Mouse (Mus musculus) testis, adult 2 months (tissue): Measurements from ENCODE around the gene Lysmd2. TPM values are rescaled to one million over a fixed set of nuclear protein-coding genes. Genes with fewer than 3 reads are reported as not detected.

Experiments
- H3K27ac ChIP-seq: fragments of 200-500 bp; 2 replicates; pipeline ENCODE4 v1.5.1; 2012; ENCODE audit warnings: low read depth, low read length; ENCODE audit not compliant: control insufficient read depth, insufficient read depth
- H3K27me3 ChIP-seq: fragments of 200-500 bp; 2 replicates; pipeline ENCODE4 v1.6.1; 2012; ENCODE audit warnings: mild to moderate bottlenecking, low read length, moderate library complexity; ENCODE audit not compliant: control insufficient read depth, insufficient read depth
- H3K36me3 ChIP-seq: fragments of 200-500 bp; 2 replicates; pipeline ENCODE4 v1.6.1; 2012; ENCODE audit warnings: mild to moderate bottlenecking, low read length; ENCODE audit not compliant: control insufficient read depth, insufficient read depth
- H3K4me1 ChIP-seq: fragments of 200-500 bp; 2 replicates; pipeline ENCODE4 v1.6.1; 2012; ENCODE audit warnings: low read length; ENCODE audit not compliant: control insufficient read depth, insufficient read depth
- H3K4me3 ChIP-seq: fragments of 200-500 bp; 2 replicates; pipeline ENCODE4 v1.5.1; 2012; ENCODE audit warnings: low read depth, mild to moderate bottlenecking, low read length, moderate library complexity, mixed read lengths; ENCODE audit not compliant: control insufficient read depth
- CTCF ChIP-seq: fragments of 200-500 bp; IDR thresholded peaks from 2 replicates; pipeline ENCODE4 v1.5.1; 2012; ENCODE audit warnings: low read depth, mild to moderate bottlenecking, inconsistent platforms, low read length, moderate library complexity; ENCODE audit not compliant: control insufficient read depth, insufficient read depth, insufficient replicate concordance
- POLR2A ChIP-seq: fragments of 200-500 bp; IDR thresholded peaks from 2 replicates; pipeline ENCODE4 v1.6.1; 2012; ENCODE audit warnings: low read depth, mild to moderate bottlenecking, inconsistent platforms, low read length, moderate library complexity; ENCODE audit not compliant: control insufficient read depth
- polyA plus RNA-seq: library from polyadenylated mRNA; depleted of rRNA; stranded (reverse); fragments of >200 nt; gene quantifications from 2 replicates; pipeline ENCODE4 v1.2.3, GENCODE M21; 2012

Gene Lysmd2
- polyA plus RNA-seq, 1 experiment = 3.5 TPM

GRCm38 (mm10) chr9:75597596-75597995, 27.9 kb upstream of the Lysmd2 start:
- no peaks in the 10 kb centered on the region for H3K27me3 ChIP-seq
- peak overlapping the region; percentile 63 for H3K27ac ChIP-seq
- peaks cover 2% of the 10 kb centered on the region for H3K4me1 ChIP-seq
- peak overlapping the region; percentile 67 for H3K4me3 ChIP-seq
- H3K36me3 ChIP-seq = no peaks in the 10 kb centered on the region
- TF ChIP-seq CTCF (no peak), POLR2A (no peak)

DNA sequence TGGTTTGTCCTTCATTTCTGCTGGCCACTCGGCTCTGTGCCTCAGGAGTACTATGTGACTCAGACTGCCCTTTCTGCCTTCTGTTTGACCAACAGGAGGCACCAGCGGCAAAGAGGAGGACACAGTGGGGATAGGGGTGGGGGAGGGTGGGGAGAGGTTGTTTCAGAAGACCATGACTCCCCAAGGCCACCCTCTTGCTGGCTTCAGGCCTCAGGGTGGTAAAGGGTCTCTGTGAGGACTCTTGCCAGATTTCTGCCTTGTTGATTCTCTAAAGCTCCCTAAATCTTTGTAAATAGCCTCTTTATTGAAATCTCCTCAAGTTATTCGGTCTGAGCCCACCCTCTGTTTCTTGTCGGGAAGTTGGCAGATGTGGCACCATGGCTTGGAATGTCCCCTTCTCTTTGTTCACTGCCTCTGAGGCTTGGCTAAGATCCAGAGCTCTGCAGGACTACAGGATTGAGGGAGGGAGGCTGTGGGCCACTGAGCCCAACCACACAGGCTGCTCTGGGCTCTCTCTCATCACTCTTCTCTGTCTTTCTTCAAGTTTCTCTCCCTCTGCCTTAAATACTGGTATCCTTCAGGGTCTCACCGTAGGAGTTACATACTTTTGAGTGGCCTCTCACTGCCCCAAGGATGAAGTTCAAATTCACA, 26.2 kb upstream of the Lysmd2 start:
- Histone ChIP-seq H3K27me3 (no peaks in the 10 kb centered on the region), H3K4me1 (peaks cover 2% of the 10 kb centered on the region), H3K36me3 (no peaks in the 10 kb centered on the region), H3K27ac (0 out of 2 replicates have a peak overlapping the region, but pooled peaks have one; percentile 3), H3K4me3 (peak overlapping the region; percentile 79)
- TF ChIP-seq POLR2A (no peak; the same call in 1 of the 2 replicates), CTCF (no peak)

- no peaks in the 10 kb centered on the region for H3K27me3 ChIP-seq
Observed at GRCm38 (mm10) chr9:75600166-75600934, 25.2 kb upstream of the Lysmd2 start.

GRCm38 (mm10) chr9:75601510-75601909, 24.0 kb upstream of the Lysmd2 start:
- TF ChIP-seq CTCF = no peak
- TF ChIP-seq POLR2A = no peak
- no peak overlapping the region for H3K27ac ChIP-seq
- no peak overlapping the region for H3K4me3 ChIP-seq
- H3K27me3 ChIP-seq = no peaks in the 10 kb centered on the region
- no peaks in the 10 kb centered on the region for H3K36me3 ChIP-seq
- H3K4me1 ChIP-seq = peaks cover 2% of the 10 kb centered on the region

More at GRCm38 (mm10) chr9:75600166-75600934, 25.2 kb upstream of the Lysmd2 start:
- H3K36me3 ChIP-seq = no peaks in the 10 kb centered on the region
- TF ChIP-seq CTCF (no peak), POLR2A (no peak)
- H3K4me1 ChIP-seq = peaks cover 2% of the 10 kb centered on the region
- H3K4me3 ChIP-seq = peak overlapping the region; percentile 79
- H3K27ac ChIP-seq = peak overlapping the region; percentile 26

- Histone ChIP-seq H3K4me3 (no peak overlapping the region), H3K27ac (no peak overlapping the region), H3K4me1 (peaks cover 11% of the 10 kb centered on the region), H3K36me3 (no peaks in the 10 kb centered on the region), H3K27me3 (no peaks in the 10 kb centered on the region)
- no peak for TF ChIP-seq POLR2A
- no peak for TF ChIP-seq CTCF
Observed at GRCm38 (mm10) chr9:75607496-75607895, 18.0 kb upstream of the Lysmd2 start.

GRCm38 (mm10) chr9:75609505-75609904, 16.0 kb upstream of the Lysmd2 start:
- no peak overlapping the region for H3K27ac ChIP-seq
- no peaks in the 10 kb centered on the region for H3K36me3 ChIP-seq
- H3K4me3 ChIP-seq = no peak overlapping the region
- TF ChIP-seq POLR2A = no peak
- no peak for TF ChIP-seq CTCF
- H3K27me3 ChIP-seq = no peaks in the 10 kb centered on the region
- peaks cover 11% of the 10 kb centered on the region for H3K4me1 ChIP-seq

- H3K4me1 ChIP-seq = peaks cover 11% of the 10 kb centered on the region
- H3K27ac ChIP-seq = no peak overlapping the region
- no peaks in the 10 kb centered on the region for H3K27me3 ChIP-seq
- TF ChIP-seq CTCF (no peak), POLR2A (no peak)
- no peaks in the 10 kb centered on the region for H3K36me3 ChIP-seq
- H3K4me3 ChIP-seq = no peak overlapping the region
Observed at GRCm38 (mm10) chr9:75609965-75610364, 15.6 kb upstream of the Lysmd2 start.
